Mouse (Mus musculus): Measurements from ENCODE around the gene Mff. TPM values are rescaled to one million over a fixed set of nuclear protein-coding genes. Genes with fewer than 3 reads are reported as not detected.

Gene Mff
- polyA plus RNA-seq (2016; fragmentation: Nextera tagmentation; extraction: Ambion mirVana): 214 and 220 TPM in 2 replicates

- peaks cover 12% of the 10 kb centered on the region for H3K4me1 ChIP-seq
- DNase-seq (ENCODE audit: extremely low spot score, low spot score): peak; percentile 93
- H3K27ac ChIP-seq: peak within 1 kb of the TSS; percentile 90
- peaks cover 13% of the 10 kb centered on the region for H3K36me3 ChIP-seq (replicated peaks)
- H3K4me3 ChIP-seq: peak within 1 kb of the TSS; percentile 65
- peaks cover 23% of the 10 kb centered on the region for H3K27me3 ChIP-seq (ENCODE audit: poor library complexity, severe bottlenecking)
- H3K9me3 ChIP-seq: no peaks in the 10 kb centered on the region
- WGBS: 10% methylated on average over 38 of the region's 38 CpGs
Observed at GRCm38 (mm10) chr1:82724339-82725025, at the start of gene Mff. Gene Mff, plus strand, starts transcription at chr1:82724890.

GRCm38 (mm10) chr1:82686328-82686727, 38.4 kb upstream of the Mff start:
- H3K27ac ChIP-seq: no peak overlapping the region
- no peak for DNase-seq (ENCODE audit: extremely low spot score, low spot score)
- no peaks in the 10 kb centered on the region for H3K36me3 ChIP-seq (replicated peaks)
- H3K27me3 ChIP-seq (ENCODE audit: poor library complexity, severe bottlenecking): no peaks in the 10 kb centered on the region
- H3K9me3 ChIP-seq: no peaks in the 10 kb centered on the region
- H3K4me1 ChIP-seq: peaks cover 5% of the 10 kb centered on the region
- WGBS: 91% methylated on average over 5 of the region's 5 CpGs
- no peak overlapping the region for H3K4me3 ChIP-seq

GRCm38 (mm10) chr1:82686866-82687265, 37.8 kb upstream of the Mff start:
- 88% methylated on average over 2 of the region's 2 CpGs for WGBS
- no peak for DNase-seq (ENCODE audit: extremely low spot score, low spot score)

GRCm38 (mm10) chr1:82687931-82688330, 36.8 kb upstream of the Mff start:
- Histone ChIP-seq H3K27me3 (ENCODE audit: poor library complexity, severe bottlenecking) (no peaks in the 10 kb centered on the region), H3K36me3 (replicated peaks) (no peaks in the 10 kb centered on the region), H3K4me1 (peaks cover 6% of the 10 kb centered on the region), H3K4me3 (no peak overlapping the region), H3K27ac (no peak overlapping the region), H3K9me3 (no peaks in the 10 kb centered on the region)
- no peak for DNase-seq (ENCODE audit: extremely low spot score, low spot score)
- WGBS: 68% methylated on average over 6 of the region's 6 CpGs

More at GRCm38 (mm10) chr1:82686866-82687265, 37.8 kb upstream of the Mff start:
- H3K4me1 ChIP-seq: peaks cover 5% of the 10 kb centered on the region
- no peaks in the 10 kb centered on the region for H3K36me3 ChIP-seq (replicated peaks)
- H3K9me3 ChIP-seq: no peaks in the 10 kb centered on the region
- no peak overlapping the region for H3K27ac ChIP-seq
- H3K27me3 ChIP-seq (ENCODE audit: poor library complexity, severe bottlenecking): no peaks in the 10 kb centered on the region
- H3K4me3 ChIP-seq: no peak overlapping the region

GRCm38 (mm10) chr1:82695915-82696314, 28.8 kb upstream of the Mff start:
- no peak overlapping the region for H3K4me3 ChIP-seq
- no peak overlapping the region for H3K27ac ChIP-seq
- WGBS: 40% methylated on average over 3 of the region's 3 CpGs
- H3K36me3 ChIP-seq (replicated peaks): no peaks in the 10 kb centered on the region
- H3K27me3 ChIP-seq (ENCODE audit: poor library complexity, severe bottlenecking): no peaks in the 10 kb centered on the region
- DNase-seq (ENCODE audit: extremely low spot score, low spot score): no peak
- H3K9me3 ChIP-seq: no peaks in the 10 kb centered on the region
- peaks cover 10% of the 10 kb centered on the region for H3K4me1 ChIP-seq

- DNase-seq (ENCODE audit: extremely low spot score, low spot score): no peak
- Histone ChIP-seq H3K4me1 (no peaks in the 10 kb centered on the region), H3K36me3 (replicated peaks) (no peaks in the 10 kb centered on the region), H3K27me3 (ENCODE audit: poor library complexity, severe bottlenecking) (peaks cover 15% of the 10 kb centered on the region), H3K27ac (no peak overlapping the region), H3K4me3 (no peak overlapping the region), H3K9me3 (no peaks in the 10 kb centered on the region)
- WGBS: 80% methylated on average over 9 of the region's 9 CpGs
Observed at GRCm38 (mm10) chr1:82717816-82718512, 6.7 kb upstream of the Mff start.

GRCm38 (mm10) chr1:82725026-82725874, 560 bp downstream of the Mff start:
- 1% methylated on average over 37 of the region's 37 CpGs for WGBS
- H3K4me3 ChIP-seq: peak overlapping the region; percentile 65
- no peak for DNase-seq (ENCODE audit: extremely low spot score, low spot score)
- H3K36me3 ChIP-seq (replicated peaks): peaks cover 21% of the 10 kb centered on the region
- no peaks in the 10 kb centered on the region for H3K9me3 ChIP-seq
- peaks cover 23% of the 10 kb centered on the region for H3K27me3 ChIP-seq (ENCODE audit: poor library complexity, severe bottlenecking)
- peaks cover 12% of the 10 kb centered on the region for H3K4me1 ChIP-seq
- peak overlapping the region; percentile 90 for H3K27ac ChIP-seq

- Histone ChIP-seq H3K27me3 (ENCODE audit: poor library complexity, severe bottlenecking) (peaks cover 23% of the 10 kb centered on the region), H3K36me3 (replicated peaks) (peaks cover 27% of the 10 kb centered on the region), H3K27ac (no peak overlapping the region), H3K9me3 (no peaks in the 10 kb centered on the region), H3K4me1 (peaks cover 12% of the 10 kb centered on the region), H3K4me3 (peak overlapping the region; percentile 65)
- WGBS: 48% methylated on average over 4 of the region's 4 CpGs
- no peak for DNase-seq (ENCODE audit: extremely low spot score, low spot score)
Observed at GRCm38 (mm10) chr1:82725875-82726185, 1.1 kb downstream of the Mff start.

GRCm38 (mm10) chr1:82726482-82726881, 1.8 kb downstream of the Mff start:
- Histone ChIP-seq H3K27ac (no peak overlapping the region), H3K27me3 (ENCODE audit: poor library complexity, severe bottlenecking) (peaks cover 17% of the 10 kb centered on the region), H3K4me3 (no peak overlapping the region), H3K4me1 (peaks cover 12% of the 10 kb centered on the region), H3K9me3 (no peaks in the 10 kb centered on the region), H3K36me3 (replicated peaks) (peaks cover 33% of the 10 kb centered on the region)
- DNase-seq (ENCODE audit: extremely low spot score, low spot score): no peak
- WGBS: 95% methylated on average over 5 of the region's 5 CpGs

- no peaks in the 10 kb centered on the region for H3K4me1 ChIP-seq
- WGBS: 98% methylated on average over 1 of the region's 1 CpGs
- H3K9me3 ChIP-seq: no peaks in the 10 kb centered on the region
- no peak for DNase-seq (ENCODE audit: extremely low spot score, low spot score)
- no peak overlapping the region for H3K27ac ChIP-seq
- no peaks in the 10 kb centered on the region for H3K27me3 ChIP-seq (ENCODE audit: poor library complexity, severe bottlenecking)
- peaks cover 91% of the 10 kb centered on the region for H3K36me3 ChIP-seq (replicated peaks)
- no peak overlapping the region for H3K4me3 ChIP-seq
Observed at GRCm38 (mm10) chr1:82733357-82733756, 8.7 kb downstream of the Mff start.

GRCm38 (mm10) chr1:82738066-82738465, 13.4 kb downstream of the Mff start:
- 100% methylated on average over 1 of the region's 1 CpGs for WGBS
- no peak overlapping the region for H3K27ac ChIP-seq
- DNase-seq (ENCODE audit: extremely low spot score, low spot score): no peak
- H3K4me3 ChIP-seq: no peak overlapping the region
- no peaks in the 10 kb centered on the region for H3K27me3 ChIP-seq (ENCODE audit: poor library complexity, severe bottlenecking)
- H3K36me3 ChIP-seq (replicated peaks): peaks cover 72% of the 10 kb centered on the region
- H3K9me3 ChIP-seq: no peaks in the 10 kb centered on the region
- no peaks in the 10 kb centered on the region for H3K4me1 ChIP-seq

GRCm38 (mm10) chr1:82741539-82741938, 16.8 kb downstream of the Mff start:
- DNase-seq (ENCODE audit: extremely low spot score, low spot score): no peak
- Histone ChIP-seq H3K9me3 (no peaks in the 10 kb centered on the region), H3K4me3 (no peak overlapping the region), H3K36me3 (replicated peaks) (peaks cover 44% of the 10 kb centered on the region), H3K27me3 (ENCODE audit: poor library complexity, severe bottlenecking) (no peaks in the 10 kb centered on the region), H3K4me1 (no peaks in the 10 kb centered on the region), H3K27ac (no peak overlapping the region)
- WGBS: 93% methylated on average over 7 of the region's 7 CpGs

GRCm38 (mm10) chr1:82743962-82744361, 19.3 kb downstream of the Mff start:
- no peaks in the 10 kb centered on the region for H3K27me3 ChIP-seq (ENCODE audit: poor library complexity, severe bottlenecking)
- H3K36me3 ChIP-seq (replicated peaks): peaks cover 33% of the 10 kb centered on the region
- no peaks in the 10 kb centered on the region for H3K4me1 ChIP-seq
- no peak overlapping the region for H3K4me3 ChIP-seq
- H3K9me3 ChIP-seq: no peaks in the 10 kb centered on the region
- WGBS: 97% methylated on average over 3 of the region's 3 CpGs
- no peak overlapping the region for H3K27ac ChIP-seq
- no peak for DNase-seq (ENCODE audit: extremely low spot score, low spot score)
